Mouse (Mus musculus) kidney, adult 18-20 months (tissue): ENCODE data around the gene Bik.

Experiments
- DNase-seq: peaks from one replicate; pipeline ENCODE4 v3.0.0; 2021

The Bik gene

GRCm38 (mm10) chr15:83591758-83592157 is 65.1 kb downstream of the Bik start:
- DNase-seq: no peak

GRCm38 (mm10) chr15:83592260-83593188 is 65.9 kb downstream of the Bik start:
- DNase-seq: no peak

GRCm38 (mm10) chr15:83593189-83593585 is 66.5 kb downstream of the Bik start:
- DNase-seq: no peak

- no peak for DNase-seq
Measured at GRCm38 (mm10) chr15:83593702-83594512, 67.2 kb downstream of the Bik start.
